16 mouse cellular contexts compared by ENCODE assay signal in the genomic region with DNA sequence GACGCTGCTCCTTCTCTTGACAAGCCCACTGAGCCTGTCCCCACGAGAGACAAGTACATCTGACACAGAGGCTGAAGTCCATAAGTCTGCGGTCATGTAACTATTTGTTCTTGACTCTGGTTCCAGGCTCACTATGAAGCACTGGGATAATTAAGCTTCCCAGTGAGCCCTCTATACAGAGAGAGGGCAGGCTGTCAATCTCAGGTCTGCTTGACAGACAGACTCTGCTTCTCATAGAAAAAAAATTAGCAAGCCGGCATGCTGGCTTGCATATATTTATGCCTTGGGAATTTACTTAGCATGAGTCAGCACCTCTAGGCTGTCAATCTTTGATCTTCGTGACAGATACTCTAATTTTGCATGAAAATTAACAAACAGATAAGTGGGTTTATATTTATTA.
DNase-seq lines count a peak whose midpoint lies in the region; ATAC-seq and TF ChIP-seq lines count a peak whose summit lies in the region.
"Had no signal": no experiment of that assay in that cellular context is flagged by ENCODE, and none has a peak within 500 bp of the region (broad histone marks: within the 10 kb centered on the region; RNA-seq: fewer than 3 reads in every experiment).

No protein-coding gene starts in this region.

- H3K27me3 ChIP-seq in liver, adult 2 months (ENCODE audit: control insufficient read depth, insufficient read depth, low read length), result no peaks in the 10 kb centered on the region
- no peaks in the 10 kb centered on the region for H3K27me3 ChIP-seq in hindbrain, embryonic 15.5 days
- H3K27me3 ChIP-seq in midbrain, embryonic 14.5 days (ENCODE audit: control insufficient read depth, insufficient read depth, low read length), result no peaks in the 10 kb centered on the region
- H3K27me3 ChIP-seq: liver, embryonic 13.5 days had no signal

- DNase-seq in liver, adult 2 months (ENCODE audit: extremely low read depth, low read depth, low spot score), result peak; percentile 19
- no peak for DNase-seq in liver
- peak; percentile 46 for DNase-seq in midbrain, embryonic 14.5 days
- no peak for DNase-seq in embryo, embryonic 10 days (ENCODE audit: low spot score)
- DNase-seq in frontal cortex, postnatal 25 days (ENCODE audit: low spot score in 2 of 2), result no peak
- DNase-seq: cerebellum, adult 2 months; gastrocnemius, postnatal 10 days; kidney, adult 8-10 months; liver, embryonic 13.5 days; lung, postnatal 36 days; right cerebral cortex, adult 18-20 months; thymus, adult 2 months had no signal

- no peak overlapping the region for H3K4me2 ChIP-seq in hindbrain, embryonic 15.5 days
- no peak overlapping the region for H3K4me2 ChIP-seq in midbrain, embryonic 14.5 days (ENCODE audit: low read length)
- H3K4me2 ChIP-seq: liver, embryonic 13.5 days had no signal

- H3K9ac ChIP-seq in liver, adult 2 months (ENCODE audit: low read depth, low read length), result no peak overlapping the region
- H3K9ac ChIP-seq in hindbrain, embryonic 15.5 days, result no peak overlapping the region
- no peak overlapping the region for H3K9ac ChIP-seq in midbrain, embryonic 14.5 days (replicated peaks; ENCODE audit: low read length)
- H3K9ac ChIP-seq: liver, embryonic 13.5 days had no signal

- no peak overlapping the region for H3K4me3 ChIP-seq in liver, adult 2 months (ENCODE audit: insufficient read depth, low read depth, low read length)
- H3K4me3 ChIP-seq in brown adipose tissue, adult 24 weeks (ENCODE audit: insufficient read depth, low read depth, low read length), result no peak overlapping the region
- no peak overlapping the region for H3K4me3 ChIP-seq in hindbrain, embryonic 15.5 days
- no peak overlapping the region for H3K4me3 ChIP-seq in midbrain, embryonic 14.5 days (replicated peaks; ENCODE audit: low read depth, low read length)
- H3K4me3 ChIP-seq: layer of hippocampus, adult 2 months; liver, embryonic 13.5 days had no signal

- peak; percentile 56; the same call in 1 of the 2 replicates for ATAC-seq in hindbrain, embryonic 15.5 days (ENCODE audit: low FRiP score, low read depth)
- peak; percentile 63; the same call in 1 of the 2 replicates for ATAC-seq in midbrain, embryonic 14.5 days (ENCODE audit: low FRiP score, low TSS enrichment)
- no peak for ATAC-seq in monocyte, adult 5-6 weeks (replicated peaks; ENCODE audit: insufficient number of reproducible peaks, low FRiP score, low TSS enrichment, poor library complexity, severe bottlenecking)

- TF ChIP-seq POLR2A in liver, adult 2 months (IDR thresholded peaks at IDR 0.05; ENCODE audit: extremely low read depth, insufficient read depth, low read length), result no peak

- no peaks in the 10 kb centered on the region for H3K36me3 ChIP-seq in liver, adult 2 months (ENCODE audit: control insufficient read depth, insufficient read depth, low read length)
- H3K36me3 ChIP-seq in hindbrain, embryonic 15.5 days, result no peaks in the 10 kb centered on the region
- H3K36me3 ChIP-seq in midbrain, embryonic 14.5 days (ENCODE audit: control insufficient read depth, insufficient read depth, low read length), result no peaks in the 10 kb centered on the region
- H3K36me3 ChIP-seq: liver, embryonic 13.5 days had no signal

- H3K79me2 ChIP-seq in liver, adult 2 months (ENCODE audit: control insufficient read depth, insufficient read depth, low read length), result no peaks in the 10 kb centered on the region

- 41% methylated on average over 5 of the region's 5 CpGs for WGBS in liver, adult 2 months
- 36% methylated on average over 5 of the region's 5 CpGs for WGBS in hindbrain, embryonic 15.5 days
- WGBS in midbrain, embryonic 14.5 days, result 21% methylated on average over 5 of the region's 5 CpGs

- no peak overlapping the region for H3K27ac ChIP-seq in liver, adult 2 months (replicated peaks; ENCODE audit: insufficient read depth, low read depth, low read length)
- H3K27ac ChIP-seq in brown adipose tissue, adult 24 weeks (replicated peaks; ENCODE audit: low read depth, low read length), result peak overlapping the region; percentile 28; the same call in 1 of the 2 replicates
- H3K27ac ChIP-seq in hindbrain, embryonic 15.5 days (replicated peaks), result no peak overlapping the region
- H3K27ac ChIP-seq in midbrain, embryonic 14.5 days (replicated peaks; ENCODE audit: low read depth, low read length), result no peak overlapping the region
- H3K27ac ChIP-seq: layer of hippocampus, adult 2 months; liver, embryonic 13.5 days had no signal

- no peak for TF ChIP-seq CTCF in liver, adult 2 months (IDR thresholded peaks at IDR 0.05; ENCODE audit: low read depth, low read length)

- peaks cover 4% of the 10 kb centered on the region; the same call in 1 of the 2 replicates for H3K4me1 ChIP-seq in liver, adult 2 months (ENCODE audit: control insufficient read depth, insufficient read depth, low read length)
- H3K4me1 ChIP-seq in brown adipose tissue, adult 24 weeks (ENCODE audit: control insufficient read depth, insufficient read depth, insufficient read length, low read length), result peaks cover 14% of the 10 kb centered on the region
- H3K4me1 ChIP-seq in hindbrain, embryonic 15.5 days (replicated peaks), result peaks cover 2% of the 10 kb centered on the region; the same call in 1 of the 2 replicates
- H3K4me1 ChIP-seq in midbrain, embryonic 14.5 days (ENCODE audit: control insufficient read depth, insufficient read depth, low read length), result 0 out of 2 replicates have a peak, but pooled peaks cover 12% of the 10 kb centered on the region

- H3K9me3 ChIP-seq in hindbrain, embryonic 15.5 days, result no peaks in the 10 kb centered on the region
- H3K9me3 ChIP-seq in midbrain, embryonic 14.5 days (ENCODE audit: control insufficient read depth, low read length), result no peaks in the 10 kb centered on the region
- H3K9me3 ChIP-seq: liver, embryonic 13.5 days had no signal

Comparison
In these comparisons a context has a peak if more than half of its experiments do, and no peak if none do; other contexts are left out.
1. DNase-seq: peak in liver, adult 2 months (single experiment) and midbrain, embryonic 14.5 days (single experiment); none in liver (single experiment), embryo, embryonic 10 days (single experiment) and frontal cortex, postnatal 25 days (0 of 2).